Mouse (Mus musculus) neural tube, embryonic 11.5 days (tissue): ENCODE measurements around the gene Kcne1. TPM values are rescaled to one million over a fixed set of nuclear protein-coding genes. Genes with fewer than 3 reads are reported as not detected.

ENCODE experiments used
- ATAC-seq: fragments of 200-750 bp; cut with Nextera tagmentation; 2 replicates; pipeline ENCODE4 v1.8.0; 2017; ENCODE audit warnings: moderate number of reproducible peaks, mild to moderate bottlenecking, moderate TSS enrichment, moderate library complexity; ENCODE audit not compliant: insufficient read depth, low FRiP score, low TSS enrichment
- DNase-seq: peaks from one replicate; pipeline ENCODE4 v3.0.0-alpha.2; 2015; ENCODE audit warnings: low spot score
- H3K27ac ChIP-seq: fragments of 300-500 bp; sonication (generic); 2 replicates; pipeline ENCODE4 v1.5.1; 2014; ENCODE audit warnings: low read depth, mild to moderate bottlenecking, low read length
- H3K27me3 ChIP-seq: fragments of 300-500 bp; sonication (generic); 2 replicates; pipeline ENCODE4 v1.6.1; 2014; ENCODE audit warnings: mild to moderate bottlenecking, low read length, mixed read lengths; ENCODE audit not compliant: control insufficient read depth, insufficient read depth
- H3K36me3 ChIP-seq: fragments of 300-500 bp; sonication (generic); 2 replicates; pipeline ENCODE4 v1.6.1; 2014; ENCODE audit warnings: mild to moderate bottlenecking, low read length, moderate library complexity, mixed read lengths; ENCODE audit not compliant: control insufficient read depth, insufficient read depth
- H3K4me1 ChIP-seq: fragments of 300-500 bp; sonication (generic); 2 replicates; pipeline ENCODE4 v1.6.1; 2014; ENCODE audit warnings: low read length, mixed read lengths; ENCODE audit not compliant: control insufficient read depth, insufficient read depth
- H3K4me2 ChIP-seq: fragments of 300-500 bp; sonication (generic); 2 replicates; pipeline ENCODE4 v1.6.1; 2014; ENCODE audit warnings: low read depth, mild to moderate bottlenecking, moderate library complexity
- H3K4me3 ChIP-seq: fragments of 300-500 bp; sonication (generic); 2 replicates; pipeline ENCODE4 v1.5.1; 2014; ENCODE audit warnings: low read depth, low read length
- H3K9ac ChIP-seq: fragments of 300-500 bp; sonication (generic); 2 replicates; pipeline ENCODE4 v1.6.1; 2014; ENCODE audit warnings: mild to moderate bottlenecking, low read length
- H3K9me3 ChIP-seq: fragments of 300-500 bp; sonication (generic); 2 replicates; pipeline ENCODE4 v1.6.1; 2016; ENCODE audit warnings: low read length; ENCODE audit not compliant: control insufficient read depth
- WGBS: fragments of 180-500 bp; shearing (Covaris S2); extraction: QIAGEN DNeasy Blood & Tissue Kit; methylation state at CpG from one replicate; pipeline ENCODE4 v1.1.7; 2014; 5-methylcytosine and 5-hydroxymethylcytosine counted together
- polyA plus RNA-seq: library from polyadenylated mRNA; unstranded; fragments of >200 nt; fragmentation: Nextera tagmentation; extraction: Ambion mirVana; gene quantifications from 2 replicates; pipeline ENCODE4 v1.2.1, GENCODE M21; 2014

The Kcne1 gene
- 0.15 and 0.54 TPM in 2 replicates for polyA plus RNA-seq

- Histone ChIP-seq H3K4me2 (no peak within 1 kb of the TSS), H3K9me3 (no peaks in the 10 kb centered on the region), H3K27me3 (no peaks in the 10 kb centered on the region), H3K27ac (no peak within 1 kb of the TSS), H3K9ac (no peak within 1 kb of the TSS), H3K36me3 (no peaks in the 10 kb centered on the region), H3K4me3 (no peak within 1 kb of the TSS), H3K4me1 (no peaks in the 10 kb centered on the region; the same call in 1 of the 2 replicates)
- DNase-seq (no peak), ATAC-seq (no peak)
- WGBS, result 57% methylated on average over 9 of the region's 9 CpGs
Measured at GRCm38 (mm10) chr16:92359229-92359628, at the start of gene Kcne1. Kcne1 (minus strand) TSS chr16:92359468.

DNA sequence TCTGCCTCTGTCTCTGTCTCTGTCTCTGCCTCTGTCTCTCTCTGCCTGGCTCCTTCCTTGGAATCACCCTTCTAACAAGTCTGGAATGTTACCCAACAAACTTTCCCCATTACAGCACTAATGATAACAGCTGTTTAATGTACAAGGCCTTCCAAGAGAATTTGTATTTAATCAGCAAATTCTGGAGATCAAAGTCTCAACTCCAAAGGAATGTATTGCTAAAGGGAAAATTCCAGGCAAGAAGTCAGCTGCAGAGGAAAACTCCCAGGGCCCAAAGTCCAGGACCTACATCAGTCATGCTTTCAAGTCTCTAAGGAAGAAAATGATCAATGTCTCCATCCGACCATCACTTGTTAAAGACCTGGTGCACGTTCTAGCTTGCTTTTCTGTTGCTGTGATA, 48.6 kb upstream of the Kcne1 start:
- no peaks in the 10 kb centered on the region for H3K27me3 ChIP-seq
- ATAC-seq (no peak), DNase-seq (no peak)
- peaks cover 8% of the 10 kb centered on the region for H3K4me1 ChIP-seq
- no peak overlapping the region for H3K9ac ChIP-seq
- no peak overlapping the region for H3K4me2 ChIP-seq
- H3K9me3 ChIP-seq, result no peaks in the 10 kb centered on the region
- WGBS, result 69% methylated on average over 2 of the region's 2 CpGs
- no peaks in the 10 kb centered on the region for H3K36me3 ChIP-seq
- H3K4me3 ChIP-seq, result no peak overlapping the region
- no peak overlapping the region for H3K27ac ChIP-seq

- Histone ChIP-seq H3K27ac (no peak overlapping the region), H3K27me3 (no peaks in the 10 kb centered on the region), H3K4me1 (peaks cover 6% of the 10 kb centered on the region), H3K9me3 (no peaks in the 10 kb centered on the region), H3K36me3 (no peaks in the 10 kb centered on the region), H3K9ac (no peak overlapping the region), H3K4me3 (no peak overlapping the region), H3K4me2 (no peak overlapping the region)
- DNase-seq (no peak), ATAC-seq (no peak)
- 97% methylated on average over 2 of the region's 2 CpGs for WGBS
Measured at GRCm38 (mm10) chr16:92404141-92404540, 44.9 kb upstream of the Kcne1 start.

DNA sequence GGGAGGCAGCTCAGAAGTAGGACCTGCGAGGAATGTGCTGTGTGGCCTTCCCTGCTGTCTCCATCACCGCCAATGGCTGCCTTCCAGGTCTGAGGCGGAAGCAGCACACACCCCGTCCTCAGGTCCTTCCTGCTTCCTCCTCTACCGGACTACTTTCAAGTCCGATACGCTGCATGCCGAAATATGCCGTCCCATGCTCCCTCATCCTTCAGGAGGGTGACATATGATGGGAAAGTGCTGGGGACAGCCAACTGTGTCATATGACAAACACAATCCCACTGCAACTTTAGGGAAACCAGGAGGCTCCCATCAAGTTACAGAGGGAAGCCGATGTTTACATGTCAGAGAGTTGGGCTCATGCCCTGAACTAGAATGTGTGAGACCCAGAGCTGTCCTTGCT, 43.8 kb upstream of the Kcne1 start:
- no peak overlapping the region for H3K4me3 ChIP-seq
- DNase-seq (no peak), ATAC-seq (no peak)
- no peaks in the 10 kb centered on the region for H3K9me3 ChIP-seq
- no peak overlapping the region for H3K4me2 ChIP-seq
- H3K27me3 ChIP-seq, result no peaks in the 10 kb centered on the region
- no peak overlapping the region for H3K9ac ChIP-seq
- H3K27ac ChIP-seq, result no peak overlapping the region
- H3K36me3 ChIP-seq, result no peaks in the 10 kb centered on the region
- peaks cover 7% of the 10 kb centered on the region for H3K4me1 ChIP-seq
- WGBS, result 84% methylated on average over 10 of the region's 10 CpGs

DNA sequence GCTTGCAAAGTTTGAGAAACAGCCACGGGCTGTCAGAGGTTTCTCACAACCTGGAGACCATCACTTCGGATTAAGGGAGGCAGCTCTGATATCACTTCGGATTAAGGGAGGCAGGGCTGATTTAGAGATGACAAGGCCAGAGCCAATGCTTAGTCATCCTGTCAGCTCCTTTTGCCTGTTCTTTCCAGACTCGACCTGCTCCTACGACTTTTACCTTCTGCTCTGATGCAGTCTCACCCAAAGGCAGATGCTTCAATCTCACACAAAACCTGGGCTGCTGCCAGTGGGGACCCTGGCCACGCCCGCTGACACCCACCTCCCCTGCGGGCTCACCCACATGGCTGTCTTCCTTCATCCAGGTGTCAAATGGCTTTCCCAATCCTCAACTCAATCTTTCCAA, 42.9 kb upstream of the Kcne1 start:
- no peaks in the 10 kb centered on the region for H3K36me3 ChIP-seq
- 46% methylated on average over 8 of the region's 8 CpGs for WGBS
- no peak overlapping the region for H3K4me2 ChIP-seq
- ATAC-seq (no peak), DNase-seq (no peak)
- no peaks in the 10 kb centered on the region for H3K9me3 ChIP-seq
- peaks cover 8% of the 10 kb centered on the region for H3K4me1 ChIP-seq
- no peak overlapping the region for H3K4me3 ChIP-seq
- no peak overlapping the region for H3K9ac ChIP-seq
- H3K27ac ChIP-seq, result no peak overlapping the region
- H3K27me3 ChIP-seq, result no peaks in the 10 kb centered on the region

GRCm38 (mm10) chr16:92401206-92401605, 41.9 kb upstream of the Kcne1 start:
- ATAC-seq (no peak), DNase-seq (no peak)
- Histone ChIP-seq H3K9ac (no peak overlapping the region), H3K36me3 (no peaks in the 10 kb centered on the region), H3K9me3 (no peaks in the 10 kb centered on the region), H3K4me3 (no peak overlapping the region), H3K27me3 (no peaks in the 10 kb centered on the region), H3K4me1 (peaks cover 8% of the 10 kb centered on the region), H3K27ac (no peak overlapping the region), H3K4me2 (no peak overlapping the region)
- WGBS, result 60% methylated on average over 10 of the region's 10 CpGs

DNA sequence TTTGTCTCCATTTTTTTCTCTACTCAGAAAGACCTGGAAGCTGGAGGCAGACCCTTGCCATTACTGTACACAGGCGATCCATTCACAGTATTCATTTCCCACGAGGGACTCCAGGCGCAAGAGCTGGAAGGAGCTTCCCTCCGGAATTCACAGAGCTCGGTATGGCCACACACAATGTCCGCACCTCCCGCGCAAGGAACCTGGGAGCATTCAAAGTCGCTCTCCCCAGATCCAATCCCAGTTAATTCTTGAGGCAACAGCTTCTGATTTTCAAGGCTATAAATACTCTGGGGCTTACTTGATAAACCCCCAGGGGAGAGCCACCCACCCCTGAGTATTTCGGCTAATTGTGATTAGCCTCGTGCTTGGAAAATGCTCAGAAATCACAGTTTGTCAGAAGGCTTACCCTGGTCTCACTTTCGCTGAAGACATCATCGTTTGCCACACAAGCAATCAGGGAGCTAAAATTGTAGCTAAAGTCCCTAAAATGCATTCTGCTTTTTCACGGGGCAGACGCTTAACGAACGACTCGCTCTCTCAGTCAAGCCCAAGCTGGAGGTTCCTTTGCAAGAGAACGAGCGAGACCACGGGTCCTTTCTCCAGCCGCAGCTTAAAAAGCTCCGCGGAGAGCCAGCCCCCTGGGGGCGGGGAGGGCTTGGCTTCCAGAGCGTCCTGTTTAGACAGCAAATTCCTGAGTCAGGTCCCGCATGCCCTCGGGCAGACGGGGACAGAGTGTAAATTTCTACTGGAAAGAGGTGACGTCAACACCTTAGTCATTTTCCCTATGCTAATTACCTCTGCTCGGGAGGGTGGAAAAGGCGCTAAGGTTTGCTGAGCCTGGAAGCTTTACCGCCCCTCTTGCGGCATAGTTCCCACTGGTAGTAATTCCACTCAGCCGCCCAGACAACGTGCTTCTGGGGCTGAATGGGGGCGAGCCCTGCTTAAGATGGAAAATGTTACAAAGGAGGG, 40.5 kb upstream of the Kcne1 start:
- H3K4me1 ChIP-seq, result peaks cover 8% of the 10 kb centered on the region
- peak overlapping the region; percentile 67 for H3K4me2 ChIP-seq
- no peaks in the 10 kb centered on the region for H3K9me3 ChIP-seq
- peak overlapping the region; percentile 27 for H3K4me3 ChIP-seq
- H3K9ac ChIP-seq, result peak overlapping the region; percentile 54
- DNase-seq, result peak; percentile 91
- 0 out of 2 replicates have a peak overlapping the region, but pooled peaks have one; percentile 24 for H3K27ac ChIP-seq
- ATAC-seq, result peak; percentile 86
- no peaks in the 10 kb centered on the region; the same call in 1 of the 2 replicates for H3K36me3 ChIP-seq
- no peaks in the 10 kb centered on the region for H3K27me3 ChIP-seq
- under 1% methylated on average over 37 of the region's 37 CpGs for WGBS

DNA sequence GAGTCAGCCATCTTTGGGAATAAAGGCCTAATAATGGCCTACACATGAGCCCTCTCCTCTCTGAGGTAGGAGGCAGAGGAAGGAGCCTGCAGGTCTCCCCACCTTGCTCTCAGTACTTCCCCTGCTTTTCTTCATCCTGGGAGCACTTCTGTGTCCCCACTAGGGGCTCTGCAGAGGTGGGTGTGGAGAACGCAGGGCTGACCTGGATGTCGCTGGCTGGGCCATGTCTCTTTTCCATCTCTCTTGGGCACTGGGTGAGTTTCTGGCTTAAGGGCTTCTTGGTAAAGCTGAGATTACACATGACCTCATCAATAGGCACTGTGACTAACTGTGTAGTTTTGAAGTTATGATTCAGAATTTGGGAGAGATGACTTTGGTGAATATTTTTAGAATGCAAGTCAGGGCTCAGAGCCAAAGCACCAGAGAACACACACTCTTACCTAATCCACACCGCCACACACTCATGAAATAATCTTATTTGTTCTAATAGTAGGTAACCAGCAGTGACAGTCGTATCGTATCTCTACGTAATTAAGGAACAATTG, 39.4 kb upstream of the Kcne1 start:
- Histone ChIP-seq H3K27ac (no peak overlapping the region), H3K4me2 (peak overlapping the region; percentile 67; the same call in 1 of the 2 replicates), H3K9me3 (no peaks in the 10 kb centered on the region), H3K36me3 (no peaks in the 10 kb centered on the region; the same call in 1 of the 2 replicates), H3K9ac (no peak overlapping the region), H3K4me3 (no peak overlapping the region), H3K4me1 (peaks cover 8% of the 10 kb centered on the region), H3K27me3 (no peaks in the 10 kb centered on the region)
- DNase-seq, result no peak
- WGBS, result 53% methylated on average over 6 of the region's 6 CpGs
- ATAC-seq, result no peak
